Mouse (Mus musculus): ENCODE data around the gene Ap3s2. TPM values are rescaled to one million over a fixed set of nuclear protein-coding genes. Genes with fewer than 3 reads are reported as not detected.
A peak's percentile ranks its signal among the peaks of the same experiment; 100 is the strongest.

Gene Ap3s2
- polyA plus RNA-seq, 1 experiment: 10.4 TPM

GRCm38 (mm10) chr7:79935511-79936205 is 15.2 kb upstream of the Ap3s2 start:
- H3K27ac ChIP-seq (ENCODE audit: insufficient read depth, low read depth, low read length): peak overlapping the region; percentile 93
- 4% methylated on average over 19 of the region's 19 CpGs for WGBS
- peaks cover 7% of the 10 kb centered on the region for H3K36me3 ChIP-seq (ENCODE audit: control insufficient read depth, insufficient read depth, low read length)
- TF ChIP-seq POLR2A (IDR thresholded peaks at IDR 0.05; ENCODE audit: low read depth, low read length): peak; percentile 74; the same call in 1 of the 2 replicates
- TF ChIP-seq CTCF (IDR thresholded peaks at IDR 0.05; ENCODE audit: extremely low read depth, insufficient read length, insufficient replicate concordance, low read depth, low read length): no peak
- peak overlapping the region; percentile 78 for H3K4me3 ChIP-seq (ENCODE audit: low read depth, low read length)
- H3K27me3 ChIP-seq (ENCODE audit: control insufficient read depth, insufficient read depth, low read length): no peaks in the 10 kb centered on the region
- peaks cover 6% of the 10 kb centered on the region; the same call in 1 of the 2 replicates for H3K4me1 ChIP-seq (ENCODE audit: control insufficient read depth, insufficient read depth, insufficient read length, low read length)

- peaks cover 6% of the 10 kb centered on the region; the same call in 1 of the 2 replicates for H3K4me1 ChIP-seq (ENCODE audit: control insufficient read depth, insufficient read depth, insufficient read length, low read length)
- H3K36me3 ChIP-seq (ENCODE audit: control insufficient read depth, insufficient read depth, low read length): peaks cover 11% of the 10 kb centered on the region
- H3K4me3 ChIP-seq (ENCODE audit: low read depth, low read length): peak within 1 kb of the TSS; percentile 78
- 2% methylated on average over 32 of the region's 32 CpGs for WGBS
- TF ChIP-seq POLR2A (IDR thresholded peaks at IDR 0.05; ENCODE audit: low read depth, low read length) (no peak), CTCF (IDR thresholded peaks at IDR 0.05; ENCODE audit: extremely low read depth, insufficient read length, insufficient replicate concordance, low read depth, low read length) (no peak)
- H3K27ac ChIP-seq (ENCODE audit: insufficient read depth, low read depth, low read length): peak within 1 kb of the TSS; percentile 93
- no peaks in the 10 kb centered on the region for H3K27me3 ChIP-seq (ENCODE audit: control insufficient read depth, insufficient read depth, low read length)
These were observed 14.5 kb upstream of the Ap3s2 start, which contains the start of gene Arpin for GRCm38 (mm10) chr7:79934862-79935510. Gene Arpin, minus strand, starts transcription at chr7:79935359.

- Histone ChIP-seq H3K36me3 (ENCODE audit: control insufficient read depth, insufficient read depth, low read length) (peaks cover 14% of the 10 kb centered on the region), H3K27me3 (ENCODE audit: control insufficient read depth, insufficient read depth, low read length) (no peaks in the 10 kb centered on the region), H3K4me1 (ENCODE audit: control insufficient read depth, insufficient read depth, insufficient read length, low read length) (peaks cover 6% of the 10 kb centered on the region; the same call in 1 of the 2 replicates), H3K27ac (ENCODE audit: insufficient read depth, low read depth, low read length) (peak overlapping the region; percentile 93), H3K4me3 (ENCODE audit: low read depth, low read length) (peak overlapping the region; percentile 78)
- TF ChIP-seq CTCF (IDR thresholded peaks at IDR 0.05; ENCODE audit: extremely low read depth, insufficient read length, insufficient replicate concordance, low read depth, low read length) (no peak), POLR2A (IDR thresholded peaks at IDR 0.05; ENCODE audit: low read depth, low read length) (no peak)
- 5% methylated on average over 5 of the region's 5 CpGs for WGBS
These were observed 14.0 kb upstream of the Ap3s2 start for GRCm38 (mm10) chr7:79934461-79934860.

GRCm38 (mm10) chr7:79928516-79929052 is 8.1 kb upstream of the Ap3s2 start:
- Histone ChIP-seq H3K4me1 (ENCODE audit: control insufficient read depth, insufficient read depth, insufficient read length, low read length) (peaks cover 3% of the 10 kb centered on the region), H3K27ac (ENCODE audit: insufficient read depth, low read depth, low read length) (no peak overlapping the region), H3K4me3 (ENCODE audit: low read depth, low read length) (no peak overlapping the region), H3K36me3 (ENCODE audit: control insufficient read depth, insufficient read depth, low read length) (peaks cover 51% of the 10 kb centered on the region), H3K27me3 (ENCODE audit: control insufficient read depth, insufficient read depth, low read length) (no peaks in the 10 kb centered on the region)
- TF ChIP-seq POLR2A (IDR thresholded peaks at IDR 0.05; ENCODE audit: low read depth, low read length): no peak
- TF ChIP-seq CTCF (IDR thresholded peaks at IDR 0.05; ENCODE audit: extremely low read depth, insufficient read length, insufficient replicate concordance, low read depth, low read length): no peak
- 88% methylated on average over 2 of the region's 2 CpGs for WGBS

- 62% methylated on average over 3 of the region's 3 CpGs for WGBS
- no peak overlapping the region for H3K27ac ChIP-seq (ENCODE audit: insufficient read depth, low read depth, low read length)
- H3K4me1 ChIP-seq (ENCODE audit: control insufficient read depth, insufficient read depth, insufficient read length, low read length): 0 out of 2 replicates have a peak, but pooled peaks cover 2% of the 10 kb centered on the region
- H3K27me3 ChIP-seq (ENCODE audit: control insufficient read depth, insufficient read depth, low read length): no peaks in the 10 kb centered on the region
- TF ChIP-seq POLR2A (IDR thresholded peaks at IDR 0.05; ENCODE audit: low read depth, low read length) (no peak), CTCF (IDR thresholded peaks at IDR 0.05; ENCODE audit: extremely low read depth, insufficient read length, insufficient replicate concordance, low read depth, low read length) (peak; percentile 63; the same call in 1 of the 2 replicates)
- no peak overlapping the region for H3K4me3 ChIP-seq (ENCODE audit: low read depth, low read length)
- peaks cover 29% of the 10 kb centered on the region for H3K36me3 ChIP-seq (ENCODE audit: control insufficient read depth, insufficient read depth, low read length)
These were observed 5.9 kb downstream of the Ap3s2 start for GRCm38 (mm10) chr7:79914556-79914955.

- no peak for TF ChIP-seq CTCF (IDR thresholded peaks at IDR 0.05; ENCODE audit: extremely low read depth, insufficient read length, insufficient replicate concordance, low read depth, low read length)
- TF ChIP-seq POLR2A (IDR thresholded peaks at IDR 0.05; ENCODE audit: low read depth, low read length): no peak
- H3K4me1 ChIP-seq (ENCODE audit: control insufficient read depth, insufficient read depth, insufficient read length, low read length): peaks cover 8% of the 10 kb centered on the region; the same call in 1 of the 2 replicates
- H3K4me3 ChIP-seq (ENCODE audit: low read depth, low read length): no peak overlapping the region
- WGBS: 33% methylated on average over 2 of the region's 2 CpGs
- H3K27me3 ChIP-seq (ENCODE audit: control insufficient read depth, insufficient read depth, low read length): no peaks in the 10 kb centered on the region
- no peak overlapping the region for H3K27ac ChIP-seq (ENCODE audit: insufficient read depth, low read depth, low read length)
- peaks cover 22% of the 10 kb centered on the region for H3K36me3 ChIP-seq (ENCODE audit: control insufficient read depth, insufficient read depth, low read length)
These were observed 13.1 kb downstream of the Ap3s2 start for GRCm38 (mm10) chr7:79907356-79907755.

- no peaks in the 10 kb centered on the region for H3K27me3 ChIP-seq (ENCODE audit: control insufficient read depth, insufficient read depth, low read length)
- no peak overlapping the region for H3K27ac ChIP-seq (ENCODE audit: insufficient read depth, low read depth, low read length)
- H3K4me3 ChIP-seq (ENCODE audit: low read depth, low read length): no peak overlapping the region
- H3K36me3 ChIP-seq (ENCODE audit: control insufficient read depth, insufficient read depth, low read length): peaks cover 22% of the 10 kb centered on the region
- H3K4me1 ChIP-seq (ENCODE audit: control insufficient read depth, insufficient read depth, insufficient read length, low read length): peaks cover 10% of the 10 kb centered on the region; the same call in 1 of the 2 replicates
- 93% methylated on average over 3 of the region's 3 CpGs for WGBS
- TF ChIP-seq CTCF (IDR thresholded peaks at IDR 0.05; ENCODE audit: extremely low read depth, insufficient read length, insufficient replicate concordance, low read depth, low read length) (no peak), POLR2A (IDR thresholded peaks at IDR 0.05; ENCODE audit: low read depth, low read length) (no peak)
These were observed 13.5 kb downstream of the Ap3s2 start for GRCm38 (mm10) chr7:79906914-79907313.

All from small intestine, adult 2 months (tissue).